In the genomic region with DNA sequence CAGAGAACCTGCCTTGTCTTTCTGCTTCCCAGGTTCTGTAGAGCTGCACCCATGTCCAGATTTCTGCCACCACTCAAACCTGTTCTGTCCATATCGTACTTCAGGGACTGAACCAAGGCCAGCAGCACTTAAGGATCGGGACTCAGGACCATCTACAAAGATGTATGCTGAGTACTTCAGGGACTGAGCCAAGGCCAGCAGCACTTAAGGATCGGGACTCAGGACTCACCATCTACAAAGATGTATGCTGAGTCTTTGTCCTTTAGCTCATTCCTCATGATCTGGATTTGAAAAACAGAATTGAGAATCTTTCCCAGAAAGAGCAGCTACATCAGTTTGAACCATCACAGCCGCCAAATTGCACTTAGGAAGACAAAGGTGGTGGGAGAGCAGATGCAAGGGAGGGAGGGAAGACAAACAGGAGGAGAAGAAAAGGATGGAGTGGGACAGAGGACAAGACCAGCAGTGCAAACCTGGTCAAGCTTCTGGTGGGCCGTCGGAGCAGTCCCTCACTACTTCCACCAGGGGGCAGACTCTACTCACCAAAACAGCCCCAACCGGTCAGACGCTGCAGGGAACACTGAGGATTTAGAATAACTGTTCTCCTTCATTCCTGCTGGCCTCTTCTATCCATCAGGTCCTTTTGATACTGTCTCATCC, we compare ENCODE assay signal across 8 mouse cellular contexts. TPM values are rescaled to one million over a fixed set of nuclear protein-coding genes. Genes with fewer than 3 reads are reported as not detected.
DNase-seq lines count a peak whose midpoint lies in the region; ATAC-seq lines count a peak whose summit lies in the region.

No protein-coding gene starts in this region.

- no peaks in the 10 kb centered on the region for H3K9me3 ChIP-seq in limb, embryonic 10.5 days (replicated peaks)

- intact Hi-C loops in gastrocnemius, postnatal 14 days (cut with DNase I; ENCODE audit: low total_unique reads): loop anchor here (2.0 to 10.0 kb wide), 2 partner anchors 258 to 486 kb away; no protein-coding TSS in a partner anchor

- WGBS in limb, embryonic 10.5 days: 30% methylated on average over 8 of the region's 8 CpGs

- H3K4me3 ChIP-seq in limb, embryonic 10.5 days: no peak overlapping the region

- H3K27me3 ChIP-seq in limb, embryonic 10.5 days (ENCODE audit: low read depth, poor library complexity, severe bottlenecking): peaks cover 6% of the 10 kb centered on the region; the same call in 1 of the 2 replicates

- H3K27ac ChIP-seq in limb, embryonic 10.5 days: no peak overlapping the region

- DNase-seq in CD4-positive, CD25-positive, alpha-beta regulatory T cell, adult 2 months (ENCODE audit: low read depth, low spot score): peak; percentile 69
- DNase-seq in embryo, embryonic 10 days (ENCODE audit: low spot score): peak; percentile 90
- DNase-seq in gastrocnemius, postnatal 14 days: peak; percentile 72
- DNase-seq in kidney, adult 8-10 months: peak; percentile 40 to 62
- peak; percentile 83 for DNase-seq in limb, embryonic 10.5 days (ENCODE audit: low spot score)
- DNase-seq in spleen, postnatal 4 days (ENCODE audit: low spot score in 2 of 2): peak; percentile 37 to 75

- no peaks in the 10 kb centered on the region for H3K36me3 ChIP-seq in limb, embryonic 10.5 days

- ATAC-seq in CD4-positive, CD25-positive, alpha-beta regulatory T cell, adult 4 months: no peak
- ATAC-seq in monocyte, adult 5-6 weeks (replicated peaks; ENCODE audit: insufficient number of reproducible peaks, low FRiP score, low TSS enrichment, poor library complexity, severe bottlenecking): 0 out of 2 replicates have a peak, but pooled peaks have one; percentile 35

- peaks cover 35% of the 10 kb centered on the region for H3K4me1 ChIP-seq in limb, embryonic 10.5 days

RNA-seq across cellular contexts. Expression of gene Npvf, which starts 24.7 kb away (rescaled TPM):
- polyA plus RNA-seq in CD4-positive, CD25-positive, alpha-beta regulatory T cell, adult 4 months (2017; shearing (Covaris generic)): not detected
- total RNA-seq in gastrocnemius, postnatal 14 days (2021): not detected
- not detected in 2 replicates for polyA plus RNA-seq in limb, embryonic 10.5 days (2016; fragmentation: Nextera tagmentation; extraction: Ambion mirVana)
- total RNA-seq in monocyte, adult 5-6 weeks (2017): not detected in 3 replicates
